Mouse (Mus musculus): Measurements from ENCODE around the gene Med12l.

The Med12l gene

GRCm38 (mm10) chr3:59181134-59181533, 175.5 kb downstream of the Med12l start:
- in situ Hi-C loops (cut with MseI, MboI), result no loop called here

GRCm38 (mm10) chr3:59182129-59182528, 176.5 kb downstream of the Med12l start:
- in situ Hi-C loops (cut with MseI, MboI), result no loop called here

GRCm38 (mm10) chr3:59185662-59186061, 180.0 kb downstream of the Med12l start:
- in situ Hi-C loops (cut with MseI, MboI), result no loop called here

DNA sequence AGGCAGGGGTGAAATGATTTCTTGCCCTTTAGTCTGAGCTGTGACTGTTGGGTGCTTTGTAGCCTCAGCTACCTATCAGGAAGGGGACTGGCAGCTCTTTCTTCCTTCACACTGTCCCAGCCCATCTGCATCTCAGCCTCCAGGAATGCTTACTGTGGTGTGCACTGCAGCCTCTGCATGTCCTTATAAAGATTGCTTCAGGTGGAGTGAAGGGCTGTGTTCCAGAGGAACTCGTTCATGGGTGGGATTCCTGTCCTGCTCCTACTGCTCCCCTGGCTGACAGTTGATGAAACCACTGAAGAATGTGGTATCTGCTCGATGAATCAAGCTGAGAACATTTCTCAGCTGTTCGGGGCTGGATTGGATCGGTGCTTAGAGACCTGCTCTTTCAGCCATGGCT, 181.7 kb downstream of the Med12l start:
- in situ Hi-C loops (cut with MseI, MboI), result no loop called here

- in situ Hi-C loops (cut with MseI, MboI), result no loop called here
Measured at GRCm38 (mm10) chr3:59191674-59192073, 186.0 kb downstream of the Med12l start.

DNA sequence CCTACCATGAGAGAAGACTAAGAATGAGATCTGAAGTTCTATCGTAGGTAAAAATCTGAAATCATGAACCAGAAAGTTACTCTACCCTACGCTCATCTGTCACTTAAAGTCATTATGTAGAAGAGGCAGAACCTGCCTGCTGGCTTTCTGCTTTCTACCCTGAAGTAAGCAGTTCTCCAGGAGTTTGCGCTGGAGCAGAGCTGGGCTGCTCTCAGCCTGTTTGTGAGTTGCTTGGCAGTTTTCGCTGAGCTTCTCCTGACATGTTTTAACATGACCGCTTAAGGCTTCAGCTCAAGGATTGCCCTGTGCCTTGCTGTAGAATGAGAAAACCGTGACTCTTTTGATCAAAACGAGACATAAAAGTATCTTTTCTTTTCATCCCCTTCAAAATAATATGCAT, 188.5 kb downstream of the Med12l start:
- in situ Hi-C loops (cut with MseI, MboI), result no loop called here

- in situ Hi-C loops (cut with MseI, MboI), result no loop called here
Measured at GRCm38 (mm10) chr3:59194938-59195337, 189.3 kb downstream of the Med12l start, which contains the start of gene Gpr87. Gpr87 (minus strand) TSS chr3:59195104.

DNA sequence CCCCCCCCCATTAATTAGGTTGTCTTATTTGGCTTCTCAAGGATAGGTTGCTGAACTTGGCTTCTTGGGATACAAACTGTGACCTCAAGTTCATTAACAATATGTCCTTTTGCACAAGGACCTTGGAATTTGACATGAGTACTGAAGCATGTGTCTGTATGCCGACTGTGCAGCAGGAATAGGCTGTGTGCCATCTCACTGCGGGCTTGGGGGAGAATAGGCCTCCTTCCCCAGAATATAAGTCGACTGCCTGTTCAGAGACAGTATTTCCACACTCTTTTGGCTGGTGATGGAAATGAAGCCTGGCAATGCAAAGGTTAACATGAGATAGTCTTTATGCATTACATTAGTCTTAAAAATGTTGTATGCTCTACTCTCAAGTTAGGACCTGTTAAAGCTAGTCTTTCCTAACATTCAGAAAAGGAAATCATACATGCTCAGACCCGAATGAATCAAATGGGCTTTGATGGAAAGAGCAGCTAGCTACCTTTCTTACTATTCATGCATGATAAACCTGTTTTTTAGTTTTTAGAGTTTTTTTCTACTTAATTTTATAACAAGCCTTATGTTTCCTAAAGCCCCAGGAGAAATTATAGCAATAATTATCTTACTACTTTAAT, 191.8 kb downstream of the Med12l start:
- in situ Hi-C loops (cut with MseI, MboI), result no loop called here

DNA sequence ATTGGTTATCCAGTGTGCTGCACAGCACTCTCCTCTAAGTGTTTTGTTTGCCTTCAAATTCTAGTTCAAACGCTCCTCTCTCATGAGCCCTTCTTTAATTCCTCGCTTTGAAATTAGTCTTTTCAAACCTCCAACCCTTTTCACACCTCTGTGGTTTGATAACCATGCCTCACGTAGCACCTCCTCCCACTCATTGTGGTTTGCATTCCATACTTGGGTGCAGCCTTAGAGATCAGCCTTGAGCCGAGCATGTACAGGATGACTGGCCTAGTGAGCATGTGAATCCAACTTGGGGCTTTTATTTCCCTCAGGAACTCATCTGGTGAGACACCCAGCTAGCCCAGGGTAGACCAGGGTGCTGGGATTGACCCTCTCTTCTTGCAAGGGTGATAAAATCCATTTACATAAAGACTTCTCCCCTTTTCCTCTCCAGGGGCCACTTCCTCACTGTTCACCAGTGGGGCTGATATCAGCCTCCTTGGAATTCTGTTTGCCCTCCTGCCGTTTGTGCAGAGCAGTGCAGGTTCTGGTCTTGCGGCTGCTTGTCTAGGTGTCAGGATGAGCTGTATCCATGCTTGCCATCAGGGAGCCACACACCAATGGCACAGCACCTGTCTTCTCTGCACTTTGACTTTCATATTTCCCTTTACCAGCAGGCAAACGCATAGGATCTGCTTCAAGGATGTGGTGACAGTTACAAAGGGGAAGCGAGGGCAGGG, 198.3 kb downstream of the Med12l start:
- in situ Hi-C loops (cut with MseI, MboI), result loop anchor here in 1 of 2 experiments (10.0 kb wide), 1 partner anchor 79 kb away; no protein-coding TSS in a partner anchor

- in situ Hi-C loops (cut with MseI, MboI), result loop anchor here in 1 of 2 experiments (10.0 kb wide), 1 partner anchor 80 kb away; no protein-coding TSS in a partner anchor
Measured at GRCm38 (mm10) chr3:59204719-59205503, 199.3 kb downstream of the Med12l start.

GRCm38 (mm10) chr3:59205941-59206340, 200.3 kb downstream of the Med12l start:
- in situ Hi-C loops (cut with MseI, MboI), result loop anchor here in 1 of 2 experiments (10.0 kb wide), 1 partner anchor 81 kb away; no protein-coding TSS in a partner anchor

DNA sequence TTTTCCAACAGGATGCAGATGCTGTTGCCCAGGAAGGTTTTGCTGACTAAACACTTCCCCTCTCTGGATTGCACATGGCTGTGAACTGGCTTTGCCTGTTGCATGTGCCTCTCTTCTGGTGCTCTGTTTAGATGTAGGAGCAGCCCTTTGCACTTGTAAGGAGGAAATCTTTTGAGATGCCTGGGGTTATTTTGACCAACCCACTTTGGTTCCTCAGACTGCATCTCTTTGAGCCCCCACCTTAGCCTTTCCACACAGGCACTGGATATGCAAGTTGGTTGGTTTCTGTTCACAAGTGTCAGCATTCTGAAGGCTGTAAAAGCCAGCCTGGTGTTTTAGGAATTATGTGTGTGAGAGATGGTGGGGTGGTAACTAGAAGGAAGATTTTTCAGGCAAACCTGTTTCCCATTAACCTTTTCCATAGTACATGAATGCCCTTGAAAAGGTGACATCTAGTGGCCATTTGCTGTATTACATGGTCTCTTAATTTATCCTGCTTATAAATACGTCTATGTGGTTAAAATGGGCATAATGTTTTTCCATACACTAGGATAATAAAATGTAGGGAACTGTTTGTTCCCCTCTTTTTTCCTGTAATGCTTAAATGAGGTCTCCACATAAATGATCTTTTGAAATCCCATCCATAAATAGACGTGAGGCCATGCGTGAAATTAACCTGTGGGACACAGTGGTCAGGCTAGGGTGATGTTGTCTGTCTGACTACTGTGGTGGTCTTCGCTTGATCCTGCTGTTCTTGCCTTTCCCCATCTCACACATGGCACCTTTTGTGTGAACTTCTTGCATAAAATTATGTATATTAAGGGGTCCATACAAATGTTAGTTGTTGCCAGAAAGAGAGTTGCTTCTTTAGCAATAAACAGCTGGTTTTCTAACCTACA, 203.3 kb downstream of the Med12l start:
- in situ Hi-C loops (cut with MseI, MboI), result loop anchor here in 1 of 2 experiments (10.0 kb wide), 1 partner anchor 84 kb away; no protein-coding TSS in a partner anchor

GRCm38 (mm10) chr3:59210089-59210488, 204.5 kb downstream of the Med12l start:
- in situ Hi-C loops (cut with MseI, MboI), result no loop called here

- in situ Hi-C loops (cut with MseI, MboI), result no loop called here
Measured at GRCm38 (mm10) chr3:59210727-59211126, 205.1 kb downstream of the Med12l start, which contains the start of gene P2ry13. P2ry13 (minus strand) TSS chr3:59210882.

- in situ Hi-C loops (cut with MseI, MboI), result no loop called here
Measured at GRCm38 (mm10) chr3:59211784-59212183, 206.2 kb downstream of the Med12l start.

- in situ Hi-C loops (cut with MseI, MboI), result no loop called here
Measured at GRCm38 (mm10) chr3:59212404-59212803, 206.8 kb downstream of the Med12l start.

DNA sequence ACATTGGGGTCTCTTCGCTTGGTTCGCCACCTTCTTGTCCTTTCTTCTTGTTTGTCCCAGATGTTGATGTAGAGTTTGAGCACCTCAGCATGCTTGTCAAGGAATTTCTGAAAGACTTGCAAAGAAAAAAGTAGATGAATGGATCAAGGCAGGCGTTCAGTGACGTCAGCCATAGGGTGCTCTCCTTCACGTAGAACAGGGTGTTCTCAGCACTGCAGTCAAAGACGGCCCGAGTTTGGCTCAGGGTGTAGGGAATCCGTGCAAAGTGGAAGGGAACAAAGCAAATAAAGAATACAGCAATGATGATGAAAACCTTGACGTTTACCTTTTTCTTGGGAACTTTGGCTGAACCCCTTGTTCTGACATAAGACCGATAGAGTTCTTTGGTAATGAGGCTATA, 211.6 kb downstream of the Med12l start:
- in situ Hi-C loops (cut with MseI, MboI), result no loop called here

- in situ Hi-C loops (cut with MseI, MboI), result no loop called here
Measured at GRCm38 (mm10) chr3:59219326-59219725, 213.7 kb downstream of the Med12l start.

DNA sequence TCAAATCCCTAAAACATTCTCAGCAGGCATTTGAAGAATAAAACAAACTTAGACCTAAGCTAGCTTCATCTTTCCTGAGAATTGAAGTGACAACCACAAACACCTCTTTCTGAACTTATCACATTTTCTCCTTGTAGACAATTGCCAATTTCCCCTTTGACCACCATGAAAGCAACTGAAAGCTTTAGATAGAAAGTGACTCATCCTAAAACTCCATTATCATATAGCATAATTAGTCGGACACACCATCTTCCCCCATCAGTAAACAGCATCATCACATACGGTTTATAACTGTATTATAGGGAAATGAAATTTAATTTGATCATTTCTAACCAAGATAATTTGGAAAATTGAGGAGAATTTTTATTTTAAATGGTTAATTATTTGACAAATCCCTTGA, 216.7 kb downstream of the Med12l start:
- in situ Hi-C loops (cut with MseI, MboI), result no loop called here

DNA sequence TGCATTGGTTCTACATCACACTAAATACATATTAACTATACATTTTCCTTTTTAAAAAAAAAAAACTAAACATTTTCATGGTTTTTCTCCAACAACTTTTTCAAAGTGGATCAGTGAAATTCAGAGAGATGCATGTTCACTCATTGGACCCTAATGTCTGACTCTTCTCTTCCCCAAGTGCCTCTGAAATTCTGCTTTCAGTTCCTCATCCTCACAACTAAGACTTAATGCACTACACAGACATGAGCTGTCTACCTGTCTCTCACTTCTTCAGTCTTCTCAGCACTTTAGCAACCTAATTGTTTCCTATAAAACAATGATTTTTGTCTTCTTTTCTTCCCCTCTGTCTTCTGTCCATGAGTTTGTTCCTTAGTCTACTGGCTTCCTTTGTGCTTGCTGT, 219.8 kb downstream of the Med12l start:
- in situ Hi-C loops (cut with MseI, MboI), result no loop called here

DNA sequence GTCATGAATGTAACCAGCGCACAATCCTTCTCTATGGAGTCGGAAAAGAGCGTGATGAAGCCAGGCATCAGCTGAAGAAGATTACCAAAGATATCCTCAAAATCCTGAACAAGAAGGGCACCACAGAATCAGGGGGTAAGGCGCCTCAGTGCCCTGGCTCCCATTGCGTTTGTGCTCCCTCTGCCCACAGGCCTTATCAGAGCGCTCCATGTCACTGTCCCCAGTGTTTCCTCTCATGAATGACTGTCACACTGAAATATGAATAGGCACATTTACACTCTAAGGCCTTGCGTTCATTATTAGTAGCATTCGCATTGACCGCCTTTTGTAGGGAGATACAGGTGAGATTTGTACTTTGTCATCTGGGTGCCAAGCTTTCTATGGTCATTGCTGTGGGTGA, 222.1 kb downstream of the Med12l start:
- in situ Hi-C loops (cut with MseI, MboI), result no loop called here

All from mouse trophoblast stem cell (cell line).